Mouse (Mus musculus) testis, adult 2 months (tissue): ENCODE data around the gene Zfp541.

Experiments used
- CTCF ChIP-seq: fragments of 200-500 bp; IDR thresholded peaks from 2 replicates; pipeline ENCODE4 v1.5.1; 2012; ENCODE audit warnings: low read depth, mild to moderate bottlenecking, inconsistent platforms, low read length, moderate library complexity; ENCODE audit not compliant: control insufficient read depth, insufficient read depth, insufficient replicate concordance
- POLR2A ChIP-seq: fragments of 200-500 bp; IDR thresholded peaks from 2 replicates; pipeline ENCODE4 v1.6.1; 2012; ENCODE audit warnings: low read depth, mild to moderate bottlenecking, inconsistent platforms, low read length, moderate library complexity; ENCODE audit not compliant: control insufficient read depth

DNA sequence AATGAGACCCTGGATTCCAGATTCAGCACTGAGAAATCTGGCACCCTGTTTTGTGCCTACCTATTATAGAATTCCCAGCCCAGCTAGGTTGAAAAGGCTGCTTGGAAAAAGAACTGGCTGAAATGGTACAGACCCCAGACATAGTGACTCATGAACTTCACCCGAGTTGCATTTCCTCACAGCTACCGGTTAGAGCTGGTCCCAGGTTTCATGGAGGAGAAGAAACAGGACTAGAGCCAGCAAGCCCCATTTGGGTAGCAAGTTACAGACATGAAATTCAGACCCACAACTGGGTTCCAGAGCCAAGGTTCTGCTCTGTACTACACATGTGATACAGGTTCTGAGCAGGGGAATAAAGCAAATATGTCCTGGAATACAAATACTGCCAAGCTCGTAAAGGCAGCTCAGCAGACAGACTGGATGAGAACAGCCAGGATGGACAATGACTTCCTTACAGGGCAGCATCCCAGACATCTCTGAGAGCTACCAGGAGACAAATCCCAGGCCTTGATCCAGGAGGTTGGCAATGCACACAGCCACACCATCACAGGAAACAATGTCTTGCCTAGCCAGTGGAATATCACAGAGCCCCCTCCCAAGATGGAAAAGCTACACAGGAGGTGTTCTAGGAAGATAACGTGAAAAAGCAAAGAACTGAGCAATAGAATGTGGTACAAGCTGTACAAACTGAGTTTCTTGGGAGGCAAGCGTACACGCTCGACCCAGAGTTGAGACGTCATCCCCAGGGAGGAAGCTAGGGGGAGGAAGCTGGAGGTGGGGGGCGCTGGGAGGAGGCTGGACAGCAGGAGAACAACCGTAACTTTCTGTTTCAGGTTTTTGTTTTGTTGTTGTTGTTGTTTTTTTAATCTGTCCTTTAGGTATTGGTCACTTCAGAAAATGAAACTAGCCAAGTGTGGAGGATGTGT, 18.5 kb upstream of the Zfp541 start:
- TF ChIP-seq POLR2A, result no peak
- TF ChIP-seq CTCF, result no peak
